Mouse (Mus musculus): Measurements from ENCODE around the gene Zbtb44. TPM values are rescaled to one million over a fixed set of nuclear protein-coding genes. Genes with fewer than 3 reads are reported as not detected.

The Zbtb44 gene
- polyA plus RNA-seq (2012): 6.5 and 8.2 TPM in 2 replicates

DNA sequence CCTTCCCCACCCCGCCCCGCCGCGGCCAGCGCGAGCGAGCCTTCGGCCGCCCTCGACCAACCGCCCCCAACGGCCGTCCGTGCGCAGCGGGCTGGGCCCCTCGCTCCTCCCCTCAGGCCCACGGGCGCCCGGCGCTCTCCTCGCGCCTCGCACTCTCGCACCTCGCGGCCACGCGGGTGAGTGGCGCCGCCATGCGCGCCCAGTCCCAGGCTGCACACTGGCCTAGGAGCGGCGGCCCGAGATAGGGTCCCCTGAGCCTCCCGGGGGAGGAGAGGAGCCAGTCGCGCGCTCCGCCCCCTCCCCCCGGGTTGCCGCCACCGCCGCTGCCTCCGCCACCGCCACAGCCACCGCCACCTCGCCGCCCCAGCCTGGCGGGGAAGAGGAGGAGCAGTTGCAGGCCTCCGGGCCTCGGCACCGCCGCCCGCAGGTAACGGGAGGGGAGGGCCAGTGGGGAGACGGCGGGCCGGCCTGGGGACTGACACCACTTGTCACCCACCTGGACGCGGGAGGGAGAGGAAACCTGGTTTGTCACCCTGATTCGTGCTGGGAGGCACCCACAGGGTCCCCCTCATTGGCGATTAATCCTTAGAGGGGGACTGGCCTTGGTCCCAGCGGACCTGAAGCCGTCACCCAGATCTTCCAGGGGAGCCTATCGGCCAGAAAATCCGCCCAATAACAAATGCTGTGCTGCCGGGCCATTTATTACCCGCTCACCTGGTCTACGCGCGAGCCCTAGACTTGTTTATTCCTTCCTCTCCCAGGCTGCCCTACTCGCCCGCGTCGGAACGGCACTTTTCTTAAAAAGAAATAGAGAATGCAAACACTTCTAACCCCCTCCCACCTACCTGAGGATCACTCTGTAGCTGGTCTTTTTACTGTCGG lies at the start of gene Zbtb44:
Zbtb44 (plus strand) TSS at position 113 of the 882 bp plus-strand sequence.
- TF ChIP-seq GATA1 (IDR thresholded peaks at IDR 0.05; ENCODE audit: low read length): no peak

DNA sequence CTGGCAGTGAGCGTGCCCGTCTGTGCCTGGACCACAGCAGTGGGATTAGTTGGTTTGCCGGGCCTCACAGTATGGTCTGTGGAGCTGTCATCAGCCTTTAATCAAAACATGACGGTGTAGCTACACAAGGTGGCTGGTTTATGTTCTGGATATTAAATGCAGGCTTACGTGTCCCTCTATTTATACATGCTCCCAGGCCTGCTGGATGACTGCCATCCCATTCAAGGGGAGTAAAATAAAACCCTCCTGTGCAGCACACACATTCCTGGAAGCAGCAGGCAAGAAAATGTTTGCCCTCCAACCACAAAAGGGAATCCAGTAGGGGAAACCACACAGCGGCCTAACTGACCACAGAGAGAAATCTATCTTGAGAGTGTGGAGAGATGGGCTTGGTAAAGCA lies 44.7 kb upstream of the Zbtb44 start:
- TF ChIP-seq GATA1 (IDR thresholded peaks at IDR 0.05; ENCODE audit: low read length): no peak

GRCm38 (mm10) chr9:30993106-30993505 lies 37.3 kb upstream of the Zbtb44 start:
- TF ChIP-seq GATA1 (IDR thresholded peaks at IDR 0.05; ENCODE audit: low read length): no peak

DNA sequence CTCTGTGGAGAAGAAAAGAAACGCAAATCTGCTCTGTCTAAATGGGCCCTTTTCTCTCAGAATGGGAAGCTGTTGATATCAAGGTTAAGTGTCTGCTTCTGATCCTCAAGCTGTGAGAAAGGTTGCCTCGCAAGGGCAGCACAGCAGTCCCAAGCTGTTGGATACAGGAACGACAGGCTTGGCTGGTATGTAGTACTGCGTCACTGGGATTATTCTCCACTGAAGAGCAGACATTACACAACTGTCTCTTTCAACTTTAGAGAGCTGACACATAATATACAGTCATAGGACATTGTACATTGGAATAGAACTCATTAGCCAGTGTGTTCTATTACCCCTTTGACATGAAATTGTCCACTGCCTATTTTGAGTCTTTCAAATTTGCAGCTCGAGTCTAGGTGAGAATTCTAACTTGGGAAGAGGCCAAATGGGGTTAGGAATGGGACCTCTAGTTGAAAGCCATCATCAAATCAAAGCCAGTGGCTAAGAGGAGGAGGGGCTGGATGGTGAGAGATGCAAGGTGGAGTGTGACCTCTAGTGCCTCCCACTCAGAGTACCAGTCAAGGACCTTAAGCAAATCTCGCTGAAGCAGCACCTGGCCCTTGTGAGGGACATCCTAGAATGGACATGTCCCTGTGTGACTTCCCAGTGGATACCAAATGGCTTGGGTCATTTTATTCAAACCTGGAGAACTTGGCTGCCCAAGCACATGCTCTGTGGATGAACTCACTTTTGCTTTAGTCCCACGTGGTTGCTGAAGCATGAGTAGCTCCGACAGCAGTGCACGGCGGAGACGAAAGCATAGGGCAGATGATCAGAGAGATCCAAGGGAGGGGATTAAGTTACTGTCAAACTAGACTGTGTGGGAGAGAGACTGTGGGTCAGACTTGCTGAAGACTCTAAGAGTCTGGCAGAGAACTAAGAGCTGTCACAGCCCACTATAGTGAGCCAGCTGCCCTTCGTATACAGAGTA lies 33.6 kb upstream of the Zbtb44 start:
- no peak for TF ChIP-seq GATA1 (IDR thresholded peaks at IDR 0.05; ENCODE audit: low read length)

GRCm38 (mm10) chr9:31000641-31001040 lies 29.8 kb upstream of the Zbtb44 start:
- TF ChIP-seq GATA1 (IDR thresholded peaks at IDR 0.05; ENCODE audit: low read length): no peak

DNA sequence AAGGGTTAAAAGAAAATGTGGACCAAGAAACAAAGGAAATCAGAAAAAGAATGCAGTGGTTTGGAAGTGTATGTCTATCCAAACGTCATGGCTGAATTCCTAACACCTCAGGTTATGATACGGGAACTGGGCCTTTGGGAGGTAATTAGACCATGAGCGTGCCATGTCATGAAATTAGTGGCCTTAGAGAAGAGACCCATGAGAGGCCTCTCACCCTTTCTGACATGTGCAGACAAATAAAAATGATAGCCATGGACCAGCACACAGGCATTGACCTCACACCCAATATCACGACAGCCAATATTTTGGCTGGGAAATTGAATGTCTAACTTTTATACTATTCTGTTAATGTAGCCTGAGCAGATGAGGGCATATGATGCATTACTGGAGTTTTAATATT lies 27.9 kb upstream of the Zbtb44 start:
- TF ChIP-seq GATA1 (IDR thresholded peaks at IDR 0.05; ENCODE audit: low read length): no peak

DNA sequence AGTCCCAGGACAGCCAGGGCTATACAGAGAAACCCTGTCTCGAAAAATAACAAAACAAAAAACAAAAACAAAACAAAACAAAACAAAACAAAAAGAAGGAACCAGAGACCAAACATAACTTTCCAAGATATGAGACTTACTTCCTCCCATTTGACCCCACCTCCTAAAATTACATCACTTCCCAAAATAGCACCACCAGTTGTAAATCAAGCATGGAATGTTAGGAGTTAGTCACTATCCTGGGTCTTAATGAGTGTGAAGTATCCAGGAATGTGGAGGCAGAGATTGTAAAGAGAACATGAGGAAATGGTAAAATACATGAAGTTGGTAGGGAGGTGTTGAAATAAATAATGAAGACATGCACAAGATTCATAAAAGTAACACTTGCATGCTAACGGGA lies 21.1 kb upstream of the Zbtb44 start:
- TF ChIP-seq GATA1 (IDR thresholded peaks at IDR 0.05; ENCODE audit: low read length): no peak

- no peak for TF ChIP-seq GATA1 (IDR thresholded peaks at IDR 0.05; ENCODE audit: low read length)
Observed at GRCm38 (mm10) chr9:31010040-31010439, 20.4 kb upstream of the Zbtb44 start.

- no peak for TF ChIP-seq GATA1 (IDR thresholded peaks at IDR 0.05; ENCODE audit: low read length)
Observed at GRCm38 (mm10) chr9:31010749-31011148, 19.7 kb upstream of the Zbtb44 start.

DNA sequence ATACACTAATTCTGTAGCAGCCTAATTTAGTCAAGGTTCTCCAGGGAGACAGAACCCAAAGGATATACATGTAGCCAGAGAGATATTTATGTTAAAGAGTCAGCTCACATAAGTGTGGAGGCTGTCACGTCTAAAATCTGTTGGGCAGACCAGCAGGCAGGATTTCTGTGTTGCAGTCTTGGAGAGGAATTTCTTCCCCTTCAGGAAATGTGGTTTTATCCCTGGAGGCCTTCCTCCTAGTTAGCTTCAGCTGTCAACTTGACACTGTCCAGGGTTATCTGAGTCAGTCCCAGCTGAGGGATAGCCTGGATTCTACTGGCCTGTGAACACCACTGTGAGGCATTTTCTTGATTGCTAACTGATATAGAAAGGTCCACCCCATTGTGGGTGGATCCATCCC lies 18.9 kb upstream of the Zbtb44 start:
- no peak for TF ChIP-seq GATA1 (IDR thresholded peaks at IDR 0.05; ENCODE audit: low read length)

DNA sequence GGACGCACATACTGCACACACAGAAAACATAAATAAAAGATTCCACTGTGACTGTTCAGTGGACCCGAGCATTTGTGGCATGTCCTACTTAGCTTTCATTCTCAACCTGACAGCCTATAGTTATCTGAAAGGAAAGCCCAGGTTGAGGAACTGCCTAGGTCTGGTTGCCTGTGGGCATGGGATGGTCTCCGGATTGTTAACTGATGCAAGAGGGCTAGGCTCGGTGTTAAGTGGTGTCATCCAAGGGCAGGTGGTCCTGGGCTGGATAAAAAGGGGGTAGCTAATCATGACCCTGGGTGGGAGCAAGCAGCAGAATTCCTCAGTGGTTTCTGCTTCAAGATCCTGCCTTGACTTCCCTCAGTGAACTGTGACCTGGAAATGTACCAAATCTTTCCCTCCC lies 17.8 kb upstream of the Zbtb44 start:
- no peak for TF ChIP-seq GATA1 (IDR thresholded peaks at IDR 0.05; ENCODE audit: low read length)

DNA sequence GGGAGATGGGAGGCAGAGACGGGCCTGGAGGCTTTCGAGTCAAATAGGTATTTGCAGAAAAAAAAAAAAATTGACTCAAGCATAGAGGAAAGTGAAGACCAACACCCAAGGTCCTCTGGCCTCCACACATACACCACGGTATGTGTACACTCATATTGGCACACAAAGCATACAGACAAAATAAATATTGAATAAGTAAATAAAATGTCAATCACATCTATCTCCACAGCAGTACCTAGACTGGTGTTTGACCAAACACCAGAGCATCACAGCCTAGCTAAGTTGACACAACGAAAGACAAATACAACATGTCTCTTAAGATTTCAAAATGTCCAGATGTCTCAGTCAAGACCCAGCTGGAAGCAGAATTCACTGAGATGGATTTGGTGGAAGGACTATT lies 17.0 kb upstream of the Zbtb44 start:
- no peak for TF ChIP-seq GATA1 (IDR thresholded peaks at IDR 0.05; ENCODE audit: low read length)

GRCm38 (mm10) chr9:31017616-31018015 lies 12.8 kb upstream of the Zbtb44 start:
- TF ChIP-seq GATA1 (IDR thresholded peaks at IDR 0.05; ENCODE audit: low read length): no peak

- TF ChIP-seq GATA1 (IDR thresholded peaks at IDR 0.05; ENCODE audit: low read length): no peak
Observed at GRCm38 (mm10) chr9:31018158-31018557, 12.3 kb upstream of the Zbtb44 start.

DNA sequence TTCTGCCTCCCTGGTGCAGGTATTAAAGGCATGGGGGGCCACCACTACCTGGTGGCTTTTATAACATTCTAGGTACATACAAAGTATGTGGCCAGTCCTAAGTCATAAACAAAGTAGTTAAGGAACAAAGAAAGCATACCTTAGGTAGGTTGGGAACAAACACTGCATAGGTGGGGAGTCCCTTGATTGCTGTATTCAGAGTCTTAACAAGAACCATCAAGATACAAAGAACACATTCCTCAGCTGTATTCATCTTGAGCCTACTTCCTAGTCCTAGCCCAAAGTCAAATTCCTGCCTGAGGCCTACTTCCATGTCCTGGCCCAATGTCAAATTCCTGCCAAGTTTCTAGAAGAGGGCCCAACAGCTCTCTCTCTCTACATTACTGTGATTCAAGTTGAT lies 11.7 kb upstream of the Zbtb44 start:
- no peak for TF ChIP-seq GATA1 (IDR thresholded peaks at IDR 0.05; ENCODE audit: low read length)

- TF ChIP-seq GATA1 (IDR thresholded peaks at IDR 0.05; ENCODE audit: low read length): no peak
Observed at GRCm38 (mm10) chr9:31028251-31028650, 2.2 kb upstream of the Zbtb44 start.
